ENCODE assay signal across 1 mouse cellular context in genomic region chr7:28719650-28720049, GRCm38 (mm10).
TF ChIP-seq lines count a peak whose summit lies in the region.

No protein-coding gene starts in this region.

TF ChIP-seq in ES-E14, 5 proteins besides CTCF, POLR2A, EP300 and RAD21:
- TF ChIP-seq CHD2 (IDR thresholded peaks at IDR 0.05; ENCODE audit: low read depth, low read length): no peak
- no peak for TF ChIP-seq HCFC1 (IDR thresholded peaks at IDR 0.05; ENCODE audit: borderline replicate concordance, insufficient read depth, low read length)
- no peak for TF ChIP-seq MAFK (IDR thresholded peaks at IDR 0.05; ENCODE audit: insufficient read depth, low read depth, low read length)
- TF ChIP-seq ZNF384 (IDR thresholded peaks at IDR 0.05; ENCODE audit: low read depth, low read length): no peak
- TF ChIP-seq ZC3H11A (IDR thresholded peaks at IDR 0.05; ENCODE audit: borderline replicate concordance, low read depth, low read length): no peak
